Mouse (Mus musculus) urinary bladder, postnatal 25 days (tissue): ENCODE measurements at regions not wholly inside any gene's neighbourhood (a gene's known extent, or its start where the extent isn't known, plus 50 kb on each side); places are given as distances from the start of the nearest gene placed in this dataset.

Source experiments
- DNase-seq: peaks from one replicate; pipeline ENCODE4 v3.0.0; 2022; ENCODE audit warnings: low spot score

- DNase-seq: no peak
Observed at GRCm38 (mm10) chr5:107035376-107035775, 71.3 kb downstream of the Cdc7 start.

- DNase-seq: no peak
Observed at GRCm38 (mm10) chr5:107035782-107036181, 71.7 kb downstream of the Cdc7 start.

- no peak for DNase-seq
Observed at GRCm38 (mm10) chr5:107036475-107036874, 72.4 kb downstream of the Cdc7 start.

- DNase-seq: no peak
Observed at GRCm38 (mm10) chr5:107037087-107037486, 73.0 kb downstream of the Cdc7 start.

- DNase-seq: no peak
Observed at GRCm38 (mm10) chr5:107039340-107039739, 75.2 kb downstream of the Cdc7 start.

GRCm38 (mm10) chr5:107039956-107040355 is 75.8 kb downstream of the Cdc7 start:
- DNase-seq: no peak

GRCm38 (mm10) chr5:107040489-107040888 is 76.4 kb downstream of the Cdc7 start:
- no peak for DNase-seq

- no peak for DNase-seq
Observed at GRCm38 (mm10) chr5:107045163-107045562, 81.0 kb downstream of the Cdc7 start.

- DNase-seq: no peak
Observed at GRCm38 (mm10) chr5:107046501-107046931, 82.4 kb downstream of the Cdc7 start.

GRCm38 (mm10) chr5:107048607-107049006 is 84.5 kb downstream of the Cdc7 start:
- no peak for DNase-seq

- no peak for DNase-seq
Observed at GRCm38 (mm10) chr5:107050076-107050475, 86.0 kb downstream of the Cdc7 start.

GRCm38 (mm10) chr5:107051868-107052267 is 87.7 kb downstream of the Cdc7 start:
- DNase-seq: peak; percentile 31

GRCm38 (mm10) chr5:107054900-107055452 is 90.9 kb downstream of the Cdc7 start:
- DNase-seq: no peak

- no peak for DNase-seq
Observed at GRCm38 (mm10) chr5:107055455-107055854, 91.3 kb downstream of the Cdc7 start.
